Mouse (Mus musculus): ENCODE measurements around the gene Gm21987. TPM values are rescaled to one million over a fixed set of nuclear protein-coding genes. Genes with fewer than 3 reads are reported as not detected.

Gm21987 gene
- total RNA-seq, 2 experiments from 2014 or later: not detected

- ATAC-seq (replicated peaks; ENCODE audit: low FRiP score, low TSS enrichment, poor library complexity, severe bottlenecking): no peak
These were observed 748 bp downstream of the Gm21987 start for GRCm38 (mm10) chr16:38347588-38347987.

- ATAC-seq (replicated peaks; ENCODE audit: low FRiP score, low TSS enrichment, poor library complexity, severe bottlenecking): no peak
These were observed 1.4 kb downstream of the Gm21987 start for GRCm38 (mm10) chr16:38348217-38348761.

GRCm38 (mm10) chr16:38349881-38350280 lies 3.0 kb downstream of the Gm21987 start:
- ATAC-seq (replicated peaks; ENCODE audit: low FRiP score, low TSS enrichment, poor library complexity, severe bottlenecking): no peak

- ATAC-seq (replicated peaks; ENCODE audit: low FRiP score, low TSS enrichment, poor library complexity, severe bottlenecking): peak; percentile 20; the same call in 1 of the 2 replicates
These were observed 3.6 kb downstream of the Gm21987 start for GRCm38 (mm10) chr16:38350361-38350855.

- no peak for ATAC-seq (replicated peaks; ENCODE audit: low FRiP score, low TSS enrichment, poor library complexity, severe bottlenecking)
These were observed 4.1 kb downstream of the Gm21987 start for GRCm38 (mm10) chr16:38350939-38351338.

DNA sequence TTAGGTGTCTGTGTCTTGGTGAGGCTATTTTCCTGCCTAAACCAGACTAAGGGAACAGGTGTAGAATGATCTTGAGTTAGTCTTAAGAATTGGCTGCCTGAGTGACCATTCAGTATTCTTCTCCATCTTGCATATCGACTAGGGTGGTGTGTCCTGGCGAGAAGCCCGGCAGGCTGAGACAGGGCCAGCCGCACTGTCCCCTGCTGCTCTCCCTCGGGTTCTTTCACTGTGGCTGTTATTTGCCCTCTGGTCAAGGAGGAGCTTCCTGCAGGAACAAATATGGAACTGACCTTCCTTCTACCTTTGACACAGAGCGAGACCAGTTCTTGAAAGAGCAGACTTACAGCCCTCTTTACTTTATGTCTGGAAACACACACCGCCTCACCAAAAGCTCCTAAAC lies 5.2 kb downstream of the Gm21987 start:
- no peak for ATAC-seq (replicated peaks; ENCODE audit: low FRiP score, low TSS enrichment, poor library complexity, severe bottlenecking)

DNA sequence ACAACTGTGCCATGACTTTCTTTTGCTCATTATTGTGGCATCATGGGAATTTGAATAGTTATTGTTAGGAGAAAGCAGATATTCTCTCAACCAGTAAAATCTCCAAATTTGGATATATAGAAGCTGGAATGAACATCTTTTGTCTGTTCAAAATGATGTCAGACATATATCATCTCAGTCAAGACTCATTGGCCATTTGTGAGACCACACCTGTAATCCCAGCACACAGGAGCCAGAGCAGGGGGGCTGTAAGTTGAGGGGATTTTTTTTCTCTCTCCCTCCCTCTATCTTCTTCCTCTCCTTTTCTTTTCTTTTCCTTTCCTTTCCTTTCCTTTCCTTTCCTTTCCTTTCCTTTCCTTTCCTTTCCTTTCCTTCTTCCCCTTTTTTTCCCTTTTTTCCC lies 6.0 kb downstream of the Gm21987 start:
- no peak for ATAC-seq (replicated peaks; ENCODE audit: low FRiP score, low TSS enrichment, poor library complexity, severe bottlenecking)

- peak; percentile 62 for ATAC-seq (replicated peaks; ENCODE audit: low FRiP score, low TSS enrichment, poor library complexity, severe bottlenecking)
These were observed 6.8 kb downstream of the Gm21987 start for GRCm38 (mm10) chr16:38353642-38354041.

DNA sequence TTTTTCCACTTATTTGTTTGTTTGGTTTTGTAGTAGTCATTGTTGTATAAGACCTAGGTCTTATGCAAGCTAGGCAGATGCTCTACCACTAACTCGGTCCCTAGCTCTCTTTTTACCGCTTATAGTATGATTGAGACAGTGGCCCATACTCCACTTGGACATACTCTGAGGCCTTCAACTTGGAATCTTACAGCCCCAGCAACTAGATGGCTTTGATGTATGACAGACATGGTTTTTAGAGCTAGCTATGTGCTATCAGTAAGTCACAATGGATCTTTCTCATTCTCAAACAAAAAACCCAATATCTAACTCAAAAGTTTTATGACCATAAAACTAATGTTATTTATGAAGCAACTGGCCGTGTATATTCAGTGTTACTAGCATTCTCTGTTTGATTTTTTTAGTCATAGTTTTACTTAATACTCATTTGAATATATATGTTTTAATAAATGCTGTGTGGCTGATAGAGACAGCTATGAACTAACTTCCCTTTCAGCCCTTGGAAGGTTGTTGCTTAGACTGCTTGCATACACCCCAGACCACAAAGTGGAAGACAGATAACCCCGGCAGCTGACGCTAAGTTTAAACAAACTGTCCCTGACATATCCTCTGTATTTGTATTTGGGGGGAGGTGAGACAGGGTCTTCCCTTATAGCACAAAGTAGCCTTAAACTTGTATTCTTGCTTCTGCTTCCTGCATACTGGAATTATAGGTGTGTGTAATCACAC lies 7.5 kb downstream of the Gm21987 start:
- 0 out of 2 replicates have a peak, but pooled peaks have one; percentile 53 for ATAC-seq (replicated peaks; ENCODE audit: low FRiP score, low TSS enrichment, poor library complexity, severe bottlenecking)

DNA sequence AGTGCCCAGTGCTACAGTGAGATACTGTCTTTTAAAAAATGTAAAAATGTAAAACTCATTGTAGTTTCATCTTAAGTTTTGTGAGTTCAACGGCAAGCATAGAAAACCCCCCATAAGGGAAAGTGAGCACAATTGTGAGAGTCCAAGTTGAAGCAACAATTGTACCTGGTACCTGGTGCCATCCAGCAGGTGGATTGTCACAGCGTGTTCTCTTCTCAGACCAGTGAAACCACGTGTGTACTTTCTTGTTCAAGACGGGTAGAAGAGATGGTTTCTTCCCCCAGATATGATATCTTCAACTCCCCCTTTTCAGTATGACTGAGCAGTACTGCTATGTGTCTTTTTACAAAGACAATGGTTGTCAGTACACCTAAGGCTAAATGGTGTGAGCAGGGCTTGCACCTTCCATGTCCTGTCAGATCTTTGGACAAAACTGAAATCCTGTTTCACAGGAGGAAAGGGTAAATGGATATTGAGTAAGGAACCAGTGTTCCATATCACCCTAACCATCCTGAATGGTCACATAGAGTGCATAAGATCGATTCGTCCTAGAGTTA lies 11.5 kb downstream of the Gm21987 start:
- no peak for ATAC-seq (replicated peaks; ENCODE audit: low FRiP score, low TSS enrichment, poor library complexity, severe bottlenecking)

DNA sequence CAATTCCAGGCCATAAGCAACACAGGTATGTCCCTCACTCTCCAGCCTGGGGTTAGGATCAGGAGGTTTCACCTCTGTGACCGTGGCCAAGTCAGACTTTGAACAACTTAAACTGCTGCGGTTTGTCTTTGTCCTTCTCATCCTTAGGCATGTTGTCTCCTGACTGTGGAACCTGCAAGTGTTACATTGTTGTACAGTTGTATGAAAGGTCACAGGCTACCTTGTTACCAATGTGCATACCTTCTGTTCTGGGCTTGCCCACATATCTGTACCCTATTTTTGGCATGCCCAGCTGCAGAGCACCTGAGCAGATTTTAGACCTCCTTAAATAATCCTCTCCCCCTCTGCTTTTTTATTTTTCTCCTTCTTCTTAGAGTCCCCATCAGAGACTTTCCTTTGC lies 12.4 kb downstream of the Gm21987 start:
- ATAC-seq (replicated peaks; ENCODE audit: low FRiP score, low TSS enrichment, poor library complexity, severe bottlenecking): no peak

- peak; percentile 60; the same call in 1 of the 2 replicates for ATAC-seq (replicated peaks; ENCODE audit: low FRiP score, low TSS enrichment, poor library complexity, severe bottlenecking)
These were observed 13.0 kb downstream of the Gm21987 start for GRCm38 (mm10) chr16:38359857-38360256.

DNA sequence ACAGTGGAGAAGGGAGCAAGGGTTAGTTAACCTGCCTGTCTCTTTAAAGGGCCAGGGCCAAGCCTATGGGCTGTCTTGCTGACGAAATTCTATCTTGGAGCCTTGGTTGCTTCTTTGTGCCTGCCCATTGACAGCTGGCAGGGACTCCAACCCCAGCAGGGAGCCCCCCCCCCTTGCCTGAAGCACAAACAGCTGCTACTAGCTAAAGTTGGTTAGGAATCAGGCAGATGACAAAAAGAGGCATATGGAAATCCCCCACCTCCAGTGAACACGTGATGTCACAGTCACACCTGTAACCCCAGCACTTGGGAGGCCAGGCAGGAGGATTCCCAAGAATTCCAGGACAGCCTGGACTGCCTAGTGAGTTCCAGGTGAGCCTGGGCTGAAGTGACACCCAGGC lies 13.5 kb downstream of the Gm21987 start:
- ATAC-seq (replicated peaks; ENCODE audit: low FRiP score, low TSS enrichment, poor library complexity, severe bottlenecking): peak; percentile 24; the same call in 1 of the 2 replicates

DNA sequence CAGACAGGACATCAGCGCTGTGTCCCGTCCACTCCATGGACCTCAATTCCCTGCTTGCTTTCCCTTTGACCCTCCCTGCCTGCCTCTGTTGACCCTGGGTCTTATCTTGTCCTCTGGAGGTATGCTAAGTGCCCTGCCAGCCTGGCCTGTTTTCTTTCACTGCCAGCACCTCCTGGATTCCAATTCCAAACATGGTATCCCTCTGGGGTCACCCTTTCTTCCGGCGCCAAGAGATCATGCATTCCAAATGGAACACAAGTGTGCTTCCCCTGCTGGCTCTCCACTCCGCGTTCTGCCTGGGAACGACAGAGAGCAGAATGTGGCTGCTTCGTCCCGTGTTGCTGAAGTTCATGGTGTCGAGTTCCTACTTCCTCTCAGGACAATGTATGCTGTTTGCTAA lies 15.1 kb downstream of the Gm21987 start, which contains the start of gene Popdc2:
Gene Popdc2 (plus strand): TSS at position 277 of the 400 bp plus-strand sequence.
- no peak for ATAC-seq (replicated peaks; ENCODE audit: low FRiP score, low TSS enrichment, poor library complexity, severe bottlenecking)

GRCm38 (mm10) chr16:38362493-38363255 lies 15.8 kb downstream of the Gm21987 start:
- ATAC-seq (replicated peaks; ENCODE audit: low FRiP score, low TSS enrichment, poor library complexity, severe bottlenecking): no peak

DNA sequence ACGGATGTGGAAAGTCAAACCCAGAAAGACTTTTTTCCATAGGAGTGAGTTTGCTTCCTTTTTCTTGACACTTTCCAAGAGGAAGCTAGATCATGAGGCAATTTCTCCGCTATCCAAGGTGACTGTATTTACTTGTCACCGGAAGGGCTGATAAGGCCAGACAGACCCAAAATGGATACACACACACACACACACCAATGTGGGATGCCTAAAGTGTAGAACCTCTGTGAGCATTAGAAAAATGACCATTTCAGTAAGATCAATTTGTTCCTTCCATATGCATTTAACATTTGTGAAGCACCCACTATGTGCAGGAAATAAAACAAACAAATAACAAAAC lies 16.4 kb downstream of the Gm21987 start:
- no peak for ATAC-seq (replicated peaks; ENCODE audit: low FRiP score, low TSS enrichment, poor library complexity, severe bottlenecking)

- ATAC-seq (replicated peaks; ENCODE audit: low FRiP score, low TSS enrichment, poor library complexity, severe bottlenecking): no peak
These were observed 16.8 kb downstream of the Gm21987 start for GRCm38 (mm10) chr16:38363657-38364056.

DNA sequence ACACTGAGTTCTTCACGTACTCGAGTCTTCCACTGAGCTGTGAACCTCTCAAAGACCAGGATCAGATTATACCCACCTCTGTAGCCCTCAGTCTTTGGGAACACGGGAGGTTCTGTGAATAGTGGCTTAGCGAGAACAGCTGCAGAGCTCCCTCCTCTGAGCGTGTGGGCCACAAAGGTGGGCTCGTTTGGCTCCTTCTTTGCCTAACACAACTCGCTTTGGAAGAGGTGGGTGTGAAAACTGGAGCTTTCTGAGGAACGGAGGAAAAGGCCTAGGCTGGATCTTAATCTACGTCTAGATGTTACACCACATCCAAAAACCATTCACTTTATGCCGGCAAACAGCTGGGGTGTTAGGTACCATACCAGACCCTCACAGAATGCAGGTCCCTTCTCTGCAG lies 18.6 kb downstream of the Gm21987 start:
- ATAC-seq (replicated peaks; ENCODE audit: low FRiP score, low TSS enrichment, poor library complexity, severe bottlenecking): no peak

DNA sequence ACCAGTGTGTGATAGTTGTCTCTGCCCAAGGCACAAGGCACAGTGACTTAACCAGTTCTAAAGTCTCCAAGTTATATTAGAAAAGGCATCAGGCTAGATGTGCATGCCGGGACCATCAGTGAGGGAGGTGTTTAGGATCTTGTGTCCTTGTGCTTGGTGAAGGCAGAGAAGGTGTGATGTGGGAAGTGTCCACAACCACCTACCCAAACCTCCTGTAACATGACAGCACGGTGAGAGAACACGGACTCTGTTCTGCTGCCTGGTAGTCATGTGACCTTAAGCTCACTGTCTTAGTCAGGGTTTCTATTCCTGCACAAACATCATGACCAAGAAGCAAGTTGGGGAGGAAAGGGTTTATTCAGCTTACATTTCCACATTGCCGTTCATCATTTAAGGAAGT lies 19.4 kb downstream of the Gm21987 start:
- ATAC-seq (replicated peaks; ENCODE audit: low FRiP score, low TSS enrichment, poor library complexity, severe bottlenecking): no peak

GRCm38 (mm10) chr16:38368336-38368735 lies 21.5 kb downstream of the Gm21987 start:
- ATAC-seq (replicated peaks; ENCODE audit: low FRiP score, low TSS enrichment, poor library complexity, severe bottlenecking): no peak

Measured in megakaryocyte-erythroid progenitor cell, adult 5-6 weeks (primary cell).